Mouse (Mus musculus) ES-E14 (cell line): Measurements from ENCODE around the gene Rab1b.

Experiments used
- CHD2 ChIP-seq: IDR thresholded peaks from 2 replicates; pipeline ENCODE4 v1.6.1; 2014; ENCODE audit warnings: mild to moderate bottlenecking, low read depth, low read length, inconsistent platforms
- HCFC1 ChIP-seq: IDR thresholded peaks from 2 replicates; pipeline ENCODE4 v1.6.1; 2012; ENCODE audit warnings: low read length, inconsistent platforms, borderline replicate concordance; ENCODE audit not compliant: insufficient read depth
- MAFK ChIP-seq: IDR thresholded peaks from 2 replicates; pipeline ENCODE4 v1.6.1; 2014; ENCODE audit warnings: mild to moderate bottlenecking, low read depth, low read length, inconsistent platforms; ENCODE audit not compliant: insufficient read depth
- ZC3H11A ChIP-seq: IDR thresholded peaks from 2 replicates; pipeline ENCODE4 v1.6.1; 2012; ENCODE audit warnings: low read depth, mild to moderate bottlenecking, inconsistent platforms, low read length, borderline replicate concordance
- ZNF384 ChIP-seq: IDR thresholded peaks from 2 replicates; pipeline ENCODE4 v1.6.1; 2012; ENCODE audit warnings: low read depth, low read length, inconsistent platforms

- TF ChIP-seq HCFC1 (no peak), ZC3H11A (no peak), CHD2 (no peak), ZNF384 (no peak), MAFK (no peak)
Observed at GRCm38 (mm10) chr19:5049325-5049724, 57.5 kb downstream of the Rab1b start.
